Mouse (Mus musculus) neural tube, embryonic 11.5 days (tissue): ENCODE measurements at regions not wholly inside any gene's neighbourhood (a gene's known extent, or its start where the extent isn't known, plus 50 kb on each side); places are given as distances from the start of the nearest gene placed in this dataset.

Experiments used
- ATAC-seq: fragments of 200-750 bp; cut with Nextera tagmentation; 2 replicates; pipeline ENCODE4 v1.8.0; 2017; ENCODE audit warnings: moderate number of reproducible peaks, mild to moderate bottlenecking, moderate TSS enrichment, moderate library complexity; ENCODE audit not compliant: insufficient read depth, low FRiP score, low TSS enrichment
- DNase-seq: peaks from one replicate; pipeline ENCODE4 v3.0.0-alpha.2; 2015; ENCODE audit warnings: low spot score
- H3K27ac ChIP-seq: fragments of 300-500 bp; sonication (generic); 2 replicates; pipeline ENCODE4 v1.5.1; 2014; ENCODE audit warnings: low read depth, mild to moderate bottlenecking, low read length
- H3K27me3 ChIP-seq: fragments of 300-500 bp; sonication (generic); 2 replicates; pipeline ENCODE4 v1.6.1; 2014; ENCODE audit warnings: mild to moderate bottlenecking, low read length, mixed read lengths; ENCODE audit not compliant: control insufficient read depth, insufficient read depth
- H3K36me3 ChIP-seq: fragments of 300-500 bp; sonication (generic); 2 replicates; pipeline ENCODE4 v1.6.1; 2014; ENCODE audit warnings: mild to moderate bottlenecking, low read length, moderate library complexity, mixed read lengths; ENCODE audit not compliant: control insufficient read depth, insufficient read depth
- H3K4me1 ChIP-seq: fragments of 300-500 bp; sonication (generic); 2 replicates; pipeline ENCODE4 v1.6.1; 2014; ENCODE audit warnings: low read length, mixed read lengths; ENCODE audit not compliant: control insufficient read depth, insufficient read depth
- H3K4me2 ChIP-seq: fragments of 300-500 bp; sonication (generic); 2 replicates; pipeline ENCODE4 v1.6.1; 2014; ENCODE audit warnings: low read depth, mild to moderate bottlenecking, moderate library complexity
- H3K4me3 ChIP-seq: fragments of 300-500 bp; sonication (generic); 2 replicates; pipeline ENCODE4 v1.5.1; 2014; ENCODE audit warnings: low read depth, low read length
- H3K9ac ChIP-seq: fragments of 300-500 bp; sonication (generic); 2 replicates; pipeline ENCODE4 v1.6.1; 2014; ENCODE audit warnings: mild to moderate bottlenecking, low read length
- H3K9me3 ChIP-seq: fragments of 300-500 bp; sonication (generic); 2 replicates; pipeline ENCODE4 v1.6.1; 2016; ENCODE audit warnings: low read length; ENCODE audit not compliant: control insufficient read depth
- whole genome bisulfite sequencing: fragments of 180-500 bp; shearing (Covaris S2); extraction: QIAGEN DNeasy Blood & Tissue Kit; methylation state at CpG from one replicate; pipeline ENCODE4 v1.1.7; 2014; 5-methylcytosine and 5-hydroxymethylcytosine counted together

- no peaks in the 10 kb centered on the region for H3K9me3 ChIP-seq
- no peak overlapping the region for H3K4me2 ChIP-seq
- H3K27ac ChIP-seq, result no peak overlapping the region
- no peak overlapping the region for H3K4me3 ChIP-seq
- DNase-seq, result no peak
- no peaks in the 10 kb centered on the region for H3K36me3 ChIP-seq
- 78% methylated on average over 3 of the region's 3 CpGs for WGBS
- H3K27me3 ChIP-seq, result no peaks in the 10 kb centered on the region
- H3K4me1 ChIP-seq, result no peaks in the 10 kb centered on the region
- no peak for ATAC-seq
- H3K9ac ChIP-seq, result no peak overlapping the region
These were observed 481.3 kb upstream of the Gm597 start for GRCm38 (mm10) chr1:29261375-29261774.

- ATAC-seq (peak; percentile 61), DNase-seq (no peak)
- H3K4me3 ChIP-seq, result no peak overlapping the region
- no peak overlapping the region for H3K27ac ChIP-seq
- no peaks in the 10 kb centered on the region for H3K9me3 ChIP-seq
- H3K36me3 ChIP-seq, result no peaks in the 10 kb centered on the region
- H3K4me2 ChIP-seq, result no peak overlapping the region
- no peaks in the 10 kb centered on the region for H3K4me1 ChIP-seq
- H3K27me3 ChIP-seq, result no peaks in the 10 kb centered on the region
- WGBS, result 46% methylated on average over 3 of the region's 3 CpGs
- no peak overlapping the region for H3K9ac ChIP-seq
These were observed 436.9 kb upstream of the Gm597 start for GRCm38 (mm10) chr1:29216766-29217581.
